Mouse (Mus musculus) lung, postnatal 0 days (tissue): Measurements from ENCODE around the gene Zfp207. TPM values are rescaled to one million over a fixed set of nuclear protein-coding genes. Genes with fewer than 3 reads are reported as not detected.
"Not testable (repeated sequence)": the region's sequence is repeated elsewhere in the genome, so short reads cannot be mapped to it uniquely, and the experiment has no call there.

Experiments
- ATAC-seq: fragments of 200-750 bp; cut with Nextera tagmentation; 2 replicates; pipeline ENCODE4 v1.8.0; 2017; ENCODE audit warnings: moderate library complexity
- DNase-seq: peaks from one replicate; pipeline ENCODE4 v3.0.0-alpha.2; 2016; ENCODE audit warnings: low spot score
- H3K27ac ChIP-seq: fragments of 300-500 bp; sonication (generic); 2 replicates; pipeline ENCODE4 v1.5.1; 2014; ENCODE audit warnings: antibody characterized with exemption, mild to moderate bottlenecking, low read length, mixed read lengths
- H3K27me3 ChIP-seq: fragments of 300-500 bp; sonication (generic); replicated peaks from 2 replicates; pipeline ENCODE4 v1.6.1; 2014; ENCODE audit warnings: low read length, mixed read lengths; ENCODE audit not compliant: insufficient read depth
- H3K36me3 ChIP-seq: fragments of 300-500 bp; sonication (generic); 2 replicates; pipeline ENCODE4 v1.6.1; 2014; ENCODE audit warnings: low read length, mixed read lengths; ENCODE audit not compliant: insufficient read depth
- H3K4me1 ChIP-seq: fragments of 300-500 bp; sonication (generic); 2 replicates; pipeline ENCODE4 v1.6.1; 2014; ENCODE audit warnings: antibody characterized with exemption, low read depth, low read length, mixed read lengths; ENCODE audit not compliant: insufficient read depth
- H3K4me2 ChIP-seq: fragments of 300-500 bp; sonication (generic); replicated peaks from 2 replicates; pipeline ENCODE4 v1.6.1; 2014; ENCODE audit warnings: low read depth, mild to moderate bottlenecking, low read length, moderate library complexity, mixed read lengths
- H3K4me3 ChIP-seq: fragments of 300-500 bp; sonication (generic); 2 replicates; pipeline ENCODE4 v1.5.1; 2014; ENCODE audit warnings: low read depth, low read length
- H3K9ac ChIP-seq: fragments of 300-500 bp; sonication (generic); replicated peaks from 2 replicates; pipeline ENCODE4 v1.6.1; 2014; ENCODE audit warnings: low read depth, mild to moderate bottlenecking
- H3K9me3 ChIP-seq: fragments of 300-500 bp; sonication (generic); 2 replicates; pipeline ENCODE4 v1.6.1; 2016; ENCODE audit warnings: low read length, mixed read lengths
- CTCF ChIP-seq: IDR thresholded peaks from 2 replicates; pipeline ENCODE4 v1.5.1; 2016; ENCODE audit warnings: antibody characterized with exemption, mild to moderate bottlenecking
- EP300 ChIP-seq: IDR thresholded peaks from 2 replicates; pipeline ENCODE4 v1.6.1; 2016; ENCODE audit warnings: antibody characterized with exemption, mild to moderate bottlenecking, control low read depth
- WGBS: fragments of 180-500 bp; shearing (Covaris S2); extraction: QIAGEN DNeasy Blood & Tissue Kit; methylation state at CpG from one replicate; pipeline ENCODE4 v1.1.7; 2014; 5-methylcytosine and 5-hydroxymethylcytosine counted together
- polyA plus RNA-seq: library from polyadenylated mRNA; unstranded; fragments of >200 nt; fragmentation: Nextera tagmentation; extraction: Ambion mirVana; gene quantifications from 2 replicates; pipeline ENCODE4 v1.2.1, GENCODE M21; 2015

Gene Zfp207
- polyA plus RNA-seq, 1 experiment from 2014 or later, result 120 TPM

DNA sequence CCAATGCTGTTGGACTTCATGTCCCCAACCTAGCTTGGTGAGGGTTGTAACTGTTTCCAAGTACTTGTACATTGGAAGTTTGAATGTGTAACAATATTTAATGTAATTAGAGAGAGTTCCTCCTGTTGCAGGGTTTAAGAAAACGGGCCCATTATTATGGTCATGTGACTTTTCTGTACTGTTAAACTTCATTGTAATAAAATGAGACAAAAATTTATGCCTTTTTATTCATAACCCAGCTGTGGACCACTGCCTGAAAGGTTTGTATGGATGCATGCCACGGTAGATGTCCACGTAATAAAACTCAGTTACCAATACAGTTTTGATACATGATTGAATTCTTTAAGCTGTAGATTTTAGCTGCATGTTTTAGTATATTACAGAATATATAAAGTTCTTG lies 12.9 kb downstream of the Zfp207 start:
- no peak overlapping the region for H3K9ac ChIP-seq
- no peaks in the 10 kb centered on the region for H3K4me1 ChIP-seq
- H3K9me3 ChIP-seq, result no peaks in the 10 kb centered on the region
- no peak overlapping the region for H3K27ac ChIP-seq
- no peaks in the 10 kb centered on the region for H3K27me3 ChIP-seq
- no peak overlapping the region for H3K4me2 ChIP-seq
- DNase-seq, result no peak
- TF ChIP-seq CTCF (no peak), EP300 (no peak)
- H3K36me3 ChIP-seq, result peaks cover 27% of the 10 kb centered on the region
- no peak overlapping the region for H3K4me3 ChIP-seq
- WGBS, result 91% methylated on average over 3 of the region's 3 CpGs
- no peak for ATAC-seq

DNA sequence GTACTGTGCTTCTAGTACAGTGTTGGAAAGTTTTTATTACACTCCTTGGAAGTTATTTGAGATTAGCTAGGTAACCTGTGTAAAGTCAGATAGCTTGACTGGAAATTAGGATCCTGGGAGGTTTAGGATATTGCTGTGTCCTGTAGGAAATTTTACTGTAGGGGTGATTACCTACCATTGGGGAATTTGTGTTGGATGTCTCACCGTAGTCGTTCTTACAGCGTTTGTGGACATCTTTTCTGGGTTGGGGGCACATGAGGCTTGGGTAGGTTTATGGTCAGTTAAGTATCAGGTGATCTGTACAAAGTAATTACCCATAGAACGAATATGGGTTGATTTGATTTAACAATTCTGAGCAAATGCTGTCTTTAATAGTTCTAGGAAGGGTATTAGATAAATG lies 13.5 kb downstream of the Zfp207 start:
- Histone ChIP-seq H3K4me3 (no peak overlapping the region), H3K4me1 (no peaks in the 10 kb centered on the region), H3K9ac (no peak overlapping the region), H3K27me3 (no peaks in the 10 kb centered on the region), H3K4me2 (no peak overlapping the region), H3K9me3 (no peaks in the 10 kb centered on the region), H3K36me3 (peaks cover 23% of the 10 kb centered on the region), H3K27ac (no peak overlapping the region)
- 89% methylated on average over 4 of the region's 4 CpGs for WGBS
- ATAC-seq (no peak), DNase-seq (no peak)
- TF ChIP-seq CTCF, result no peak
- TF ChIP-seq EP300, result no peak

DNA sequence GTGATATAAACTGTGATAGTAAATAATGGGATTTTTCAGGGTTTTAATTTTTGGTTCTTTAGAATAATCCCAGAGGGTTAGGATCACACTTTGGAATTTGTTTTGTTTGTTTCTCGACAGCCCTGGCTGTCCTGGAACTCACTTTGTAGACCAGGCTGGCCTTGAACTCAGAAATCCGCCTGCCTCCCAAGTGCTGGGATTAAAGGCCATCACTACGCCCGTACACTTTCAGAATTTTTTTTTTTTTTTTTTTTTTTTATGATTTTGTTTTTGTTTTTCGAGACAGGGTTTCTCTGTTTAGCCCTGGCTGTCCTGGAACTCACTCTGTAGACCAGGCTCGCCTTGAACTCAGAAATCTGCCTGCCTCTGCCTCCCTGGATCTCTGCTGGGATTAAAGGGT lies 24.8 kb downstream of the Zfp207 start:
- not testable (repeated sequence) for H3K27ac ChIP-seq, H3K4me3 ChIP-seq, DNase-seq, H3K9ac ChIP-seq, H3K4me2 ChIP-seq, ATAC-seq, H3K4me1 ChIP-seq, H3K27me3 ChIP-seq, H3K9me3 ChIP-seq
- H3K36me3 ChIP-seq, result peaks cover 12% of the 10 kb centered on the region; the same call in 1 of the 2 replicates
- WGBS, result 95% methylated on average over 6 of the region's 6 CpGs

DNA sequence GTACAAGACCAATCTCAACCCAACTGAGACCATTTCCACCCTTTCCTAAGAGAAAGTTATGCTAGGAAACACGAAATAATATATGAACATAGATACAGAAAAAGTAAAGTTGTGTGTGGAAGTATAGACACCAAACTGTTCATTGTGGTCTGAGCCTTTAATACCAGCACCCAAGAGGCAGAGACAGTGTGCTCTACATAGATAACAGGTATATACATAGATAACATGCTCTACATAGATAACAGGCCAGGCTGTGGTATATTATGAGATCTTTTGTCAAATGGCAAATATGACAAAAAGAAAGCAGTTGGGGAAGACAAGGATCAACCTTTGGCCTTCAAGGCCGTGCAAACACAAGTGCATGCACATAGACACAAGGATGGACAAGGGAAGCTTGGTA lies 27.3 kb downstream of the Zfp207 start:
- H3K27me3 ChIP-seq, result no peaks in the 10 kb centered on the region

DNA sequence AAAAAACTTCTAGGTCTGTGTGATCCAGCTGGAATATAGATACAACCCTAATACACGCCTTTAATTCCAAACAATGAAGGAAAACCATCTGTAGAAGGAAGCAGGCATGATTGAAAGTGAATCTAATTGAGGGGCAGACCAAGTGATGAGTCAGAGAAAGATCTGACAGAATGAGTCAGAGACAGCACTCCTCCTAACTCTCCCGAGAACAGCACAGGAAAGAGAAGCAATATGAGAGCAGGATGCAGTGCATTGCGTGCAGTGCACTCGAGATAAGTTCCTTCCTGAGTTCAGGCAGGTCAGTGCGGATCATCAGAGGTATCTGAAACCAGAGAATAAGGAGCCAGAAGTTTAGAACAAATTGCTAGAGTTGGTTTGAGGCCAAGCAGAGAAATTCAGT lies 34.0 kb downstream of the Zfp207 start:
- H3K4me3 ChIP-seq, result no peak overlapping the region
- H3K9ac ChIP-seq, result no peak overlapping the region
- no peak overlapping the region for H3K27ac ChIP-seq
- WGBS, result 76% methylated on average over 5 of the region's 5 CpGs
- ATAC-seq, result no peak
- no peaks in the 10 kb centered on the region for H3K9me3 ChIP-seq
- TF ChIP-seq EP300 (no peak), CTCF (no peak)
- no peaks in the 10 kb centered on the region for H3K36me3 ChIP-seq
- no peaks in the 10 kb centered on the region for H3K4me1 ChIP-seq
- no peak for DNase-seq
- no peak overlapping the region for H3K4me2 ChIP-seq
- no peaks in the 10 kb centered on the region for H3K27me3 ChIP-seq

More for the DNA sequence above, 27.3 kb downstream of the Zfp207 start:
- WGBS, result 91% methylated on average over 2 of the region's 2 CpGs
- TF ChIP-seq CTCF (no peak), EP300 (no peak)
- no peak for ATAC-seq
- H3K9ac ChIP-seq, result no peak overlapping the region
- no peaks in the 10 kb centered on the region for H3K9me3 ChIP-seq
- no peak overlapping the region for H3K4me3 ChIP-seq
- H3K4me2 ChIP-seq, result no peak overlapping the region
- DNase-seq, result no peak
- peaks cover 10% of the 10 kb centered on the region; the same call in 1 of the 2 replicates for H3K36me3 ChIP-seq
- no peaks in the 10 kb centered on the region for H3K4me1 ChIP-seq
- H3K27ac ChIP-seq, result no peak overlapping the region

DNA sequence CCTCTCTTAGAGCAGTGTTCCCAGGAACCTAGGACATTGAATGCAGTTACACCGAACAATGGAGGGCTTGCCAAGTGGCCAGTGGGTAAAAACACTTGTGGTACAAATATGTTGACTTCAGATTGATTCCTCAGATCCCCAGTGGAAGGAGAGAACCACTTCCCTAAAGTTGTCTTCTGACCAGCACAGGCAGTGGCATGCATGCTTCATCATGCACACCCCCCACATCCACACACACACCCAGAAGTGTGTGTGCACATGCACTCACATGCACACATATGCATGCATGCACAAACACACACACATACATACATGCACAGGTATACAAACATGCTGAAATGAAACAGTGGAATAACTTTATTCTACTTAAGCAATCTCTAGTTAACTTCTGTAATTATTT lies 36.7 kb downstream of the Zfp207 start:
- no peak overlapping the region for H3K4me2 ChIP-seq
- no peaks in the 10 kb centered on the region for H3K4me1 ChIP-seq
- 67% methylated on average over 1 of the region's 1 CpGs for WGBS
- H3K9me3 ChIP-seq, result no peaks in the 10 kb centered on the region
- DNase-seq, result no peak
- H3K9ac ChIP-seq, result no peak overlapping the region
- no peak overlapping the region for H3K27ac ChIP-seq
- no peak overlapping the region for H3K4me3 ChIP-seq
- no peaks in the 10 kb centered on the region for H3K36me3 ChIP-seq
- no peak for ATAC-seq
- no peaks in the 10 kb centered on the region for H3K27me3 ChIP-seq
- TF ChIP-seq CTCF (no peak), EP300 (no peak)

DNA sequence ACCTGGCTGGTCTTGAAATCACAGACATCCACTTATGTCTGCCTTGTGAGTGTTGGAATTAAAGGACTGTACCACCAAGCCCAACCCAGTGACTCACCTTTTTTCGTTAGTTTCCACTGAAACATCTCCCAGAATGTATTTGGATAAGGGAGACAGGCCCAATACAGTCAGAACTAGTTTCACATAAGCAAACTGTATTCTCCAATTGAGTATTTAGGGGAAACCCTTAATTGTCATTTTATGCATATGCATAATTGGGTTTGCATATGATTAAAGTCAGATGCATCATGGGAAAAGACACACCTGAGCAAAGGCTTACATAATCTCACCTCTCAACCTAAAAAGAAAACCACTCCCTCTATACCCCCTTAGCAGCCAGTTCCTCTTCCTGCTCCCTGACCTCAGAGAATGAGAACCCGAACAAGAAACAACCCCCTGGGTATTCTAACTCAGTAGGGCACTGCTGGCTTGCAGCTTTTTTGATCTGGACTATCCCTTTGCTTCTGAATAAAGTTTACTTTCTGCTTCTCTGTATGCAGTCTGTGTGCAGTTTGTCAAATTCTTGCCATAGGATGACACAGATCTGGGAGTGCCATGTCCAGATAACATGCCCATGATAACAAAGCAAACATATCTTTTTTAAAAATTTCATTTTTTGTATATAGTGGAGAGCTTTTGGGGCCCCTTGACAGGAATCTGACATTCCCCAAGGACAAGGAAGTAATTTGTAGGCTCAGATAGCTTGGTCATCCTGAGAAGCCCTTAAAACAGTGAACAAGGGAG lies 37.3 kb downstream of the Zfp207 start:
- H3K4me1 ChIP-seq, result no peaks in the 10 kb centered on the region
- no peaks in the 10 kb centered on the region for H3K9me3 ChIP-seq
- no peak overlapping the region for H3K9ac ChIP-seq
- ATAC-seq (no peak), DNase-seq (no peak)
- H3K36me3 ChIP-seq, result no peaks in the 10 kb centered on the region
- 52% methylated on average over 2 of the region's 2 CpGs for WGBS
- no peaks in the 10 kb centered on the region for H3K27me3 ChIP-seq
- H3K4me2 ChIP-seq, result no peak overlapping the region
- TF ChIP-seq EP300 (no peak), CTCF (no peak)
- no peak overlapping the region for H3K4me3 ChIP-seq
- no peak overlapping the region for H3K27ac ChIP-seq
